Mouse (Mus musculus) heart, embryonic 15.5 days (tissue): Measurements from ENCODE around the gene Ces2f. TPM values are rescaled to one million over a fixed set of nuclear protein-coding genes. Genes with fewer than 3 reads are reported as not detected.

Experiments used
- ATAC-seq: fragments of 200-750 bp; cut with Nextera tagmentation; replicated peaks from 2 replicates; pipeline ENCODE4 v1.8.0; 2017; ENCODE audit warnings: low read depth, moderate TSS enrichment; ENCODE audit not compliant: insufficient number of reproducible peaks, insufficient read depth, low FRiP score
- H3K27ac ChIP-seq: fragments of 300-500 bp; sonication (generic); 2 replicates; pipeline ENCODE4 v1.5.1; 2015; ENCODE audit warnings: mild to moderate bottlenecking, inconsistent platforms
- H3K27me3 ChIP-seq: fragments of 300-500 bp; sonication (generic); 2 replicates; pipeline ENCODE4 v1.6.1; 2015; ENCODE audit warnings: inconsistent platforms
- H3K36me3 ChIP-seq: fragments of 300-500 bp; sonication (generic); 2 replicates; pipeline ENCODE4 v1.6.1; 2015; ENCODE audit warnings: mild to moderate bottlenecking, inconsistent platforms
- H3K4me1 ChIP-seq: fragments of 300-500 bp; sonication (generic); replicated peaks from 2 replicates; pipeline ENCODE4 v1.6.1; 2015; ENCODE audit warnings: inconsistent platforms
- H3K4me2 ChIP-seq: fragments of 300-500 bp; sonication (generic); 2 replicates; pipeline ENCODE4 v1.6.1; 2015; ENCODE audit warnings: inconsistent platforms, mild to moderate bottlenecking, moderate library complexity
- H3K4me3 ChIP-seq: fragments of 300-500 bp; sonication (generic); 2 replicates; pipeline ENCODE4 v1.5.1; 2015; ENCODE audit warnings: mild to moderate bottlenecking, inconsistent platforms
- H3K9ac ChIP-seq: fragments of 300-500 bp; sonication (generic); 2 replicates; pipeline ENCODE4 v1.6.1; 2015; ENCODE audit warnings: mild to moderate bottlenecking, inconsistent platforms
- H3K9me3 ChIP-seq: fragments of 300-500 bp; sonication (generic); replicated peaks from 2 replicates; pipeline ENCODE4 v1.6.1; 2016; ENCODE audit warnings: inconsistent platforms
- WGBS: fragments of 180-500 bp; shearing (Covaris S2); methylation state at CpG from one replicate; pipeline ENCODE4 v1.1.7; 2015; ENCODE audit warnings: mixed read lengths; 5-methylcytosine and 5-hydroxymethylcytosine counted together
- polyA plus RNA-seq: library from polyadenylated mRNA; unstranded; fragments of >200 nt; fragmentation: Nextera tagmentation; extraction: Ambion mirVana; gene quantifications from 2 replicates; pipeline ENCODE4 v1.2.1, GENCODE M21; 2015

Ces2f gene
- polyA plus RNA-seq, 1 experiment from 2014 or later = not detected

GRCm38 (mm10) chr8:104963375-104963894, 16.3 kb downstream of the Ces2f start:
- ATAC-seq = no peak
- WGBS = 71% methylated on average over 4 of the region's 4 CpGs
- Histone ChIP-seq H3K4me1 (no peaks in the 10 kb centered on the region), H3K9me3 (no peaks in the 10 kb centered on the region), H3K4me3 (no peak overlapping the region), H3K36me3 (no peaks in the 10 kb centered on the region), H3K4me2 (no peak overlapping the region), H3K27me3 (no peaks in the 10 kb centered on the region), H3K9ac (no peak overlapping the region), H3K27ac (no peak overlapping the region)

DNA sequence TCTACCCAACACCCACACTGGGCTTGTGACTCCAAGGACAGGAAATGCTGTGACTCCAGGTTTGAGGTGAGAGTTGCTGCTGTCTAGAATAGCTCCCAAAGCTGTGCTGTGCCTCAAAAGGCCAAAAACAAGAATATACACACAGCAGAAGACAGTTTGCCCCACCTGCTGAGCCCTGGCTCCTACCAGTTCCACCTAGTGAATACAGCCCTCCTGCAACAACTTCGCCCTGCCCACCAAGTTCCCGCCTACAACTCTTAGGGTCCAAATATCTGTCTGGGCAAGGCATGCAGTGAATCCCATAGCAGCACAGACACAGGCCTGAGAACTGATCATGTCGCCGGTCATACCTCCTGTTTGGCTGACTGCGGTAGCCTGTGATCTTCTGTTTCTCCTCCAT, 37.0 kb downstream of the Ces2f start:
- no peaks in the 10 kb centered on the region for H3K27me3 ChIP-seq
- WGBS = 89% methylated on average over 5 of the region's 5 CpGs
- no peak overlapping the region for H3K27ac ChIP-seq
- H3K4me1 ChIP-seq = no peaks in the 10 kb centered on the region
- H3K9me3 ChIP-seq = 0 out of 2 replicates have a peak, but pooled peaks cover 3% of the 10 kb centered on the region
- ATAC-seq = no peak
- H3K9ac ChIP-seq = no peak overlapping the region
- no peak overlapping the region for H3K4me2 ChIP-seq
- H3K36me3 ChIP-seq = no peaks in the 10 kb centered on the region
- H3K4me3 ChIP-seq = no peak overlapping the region

- no peaks in the 10 kb centered on the region for H3K4me1 ChIP-seq
- no peak overlapping the region for H3K27ac ChIP-seq
- 89% methylated on average over 2 of the region's 2 CpGs for WGBS
- H3K27me3 ChIP-seq = no peaks in the 10 kb centered on the region
- no peaks in the 10 kb centered on the region for H3K36me3 ChIP-seq
- H3K4me2 ChIP-seq = no peak overlapping the region
- ATAC-seq = no peak
- no peak overlapping the region for H3K4me3 ChIP-seq
- no peak overlapping the region for H3K9ac ChIP-seq
- no peaks in the 10 kb centered on the region for H3K9me3 ChIP-seq
These were observed 37.8 kb downstream of the Ces2f start for GRCm38 (mm10) chr8:104984942-104985341.

- no peak for ATAC-seq
- H3K4me1 ChIP-seq = no peaks in the 10 kb centered on the region
- H3K9ac ChIP-seq = no peak overlapping the region
- H3K27ac ChIP-seq = no peak overlapping the region
- no peaks in the 10 kb centered on the region for H3K36me3 ChIP-seq
- 71% methylated on average over 6 of the region's 6 CpGs for WGBS
- H3K27me3 ChIP-seq = no peaks in the 10 kb centered on the region
- H3K4me3 ChIP-seq = no peak overlapping the region
- H3K4me2 ChIP-seq = no peak overlapping the region
- H3K9me3 ChIP-seq = no peaks in the 10 kb centered on the region
These were observed 51.0 kb downstream of the Ces2f start for GRCm38 (mm10) chr8:104998191-104998590.

GRCm38 (mm10) chr8:104999183-104999582, 52.0 kb downstream of the Ces2f start:
- Histone ChIP-seq H3K27ac (no peak overlapping the region), H3K4me2 (no peak overlapping the region), H3K4me1 (no peaks in the 10 kb centered on the region), H3K36me3 (no peaks in the 10 kb centered on the region), H3K4me3 (no peak overlapping the region), H3K9me3 (no peaks in the 10 kb centered on the region), H3K9ac (no peak overlapping the region), H3K27me3 (no peaks in the 10 kb centered on the region)
- 76% methylated on average over 6 of the region's 6 CpGs for WGBS
- ATAC-seq = no peak

DNA sequence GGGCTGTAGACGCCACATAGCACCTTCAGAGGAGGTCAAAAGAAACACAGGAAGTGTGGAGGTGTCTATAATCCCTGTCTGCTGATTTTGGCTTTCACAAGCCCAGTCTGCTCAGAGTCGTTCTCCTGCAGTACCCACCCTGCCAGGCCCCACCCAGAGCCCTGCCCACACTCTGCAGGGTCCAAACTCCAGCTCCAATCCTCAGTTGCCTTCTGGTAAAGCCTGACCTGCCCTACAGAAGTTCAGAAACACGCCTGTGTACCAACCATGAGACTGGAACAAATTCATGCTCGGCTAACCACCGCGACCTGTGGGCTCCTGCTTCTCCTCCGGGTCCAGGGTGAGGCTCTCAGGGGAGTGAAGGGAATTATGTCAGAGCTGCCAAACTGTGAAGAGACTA, 53.4 kb downstream of the Ces2f start, which contains the start of gene Ces2h:
Ces2h (plus strand) TSS at position 268 of the 400 bp plus-strand sequence.
- no peak for ATAC-seq
- no peaks in the 10 kb centered on the region for H3K4me1 ChIP-seq
- H3K4me2 ChIP-seq = no peak within 1 kb of the TSS
- no peaks in the 10 kb centered on the region for H3K27me3 ChIP-seq
- no peak within 1 kb of the TSS for H3K27ac ChIP-seq
- H3K36me3 ChIP-seq = no peaks in the 10 kb centered on the region
- WGBS = 79% methylated on average over 7 of the region's 7 CpGs
- H3K9ac ChIP-seq = no peak within 1 kb of the TSS
- no peak within 1 kb of the TSS for H3K4me3 ChIP-seq
- no peaks in the 10 kb centered on the region for H3K9me3 ChIP-seq

Other genes starting within 250 kb of the Ces2f start
- not detected in 2 replicates for gene Ces2a, start 213.4 kb upstream of the Ces2f start, polyA plus RNA-seq
- gene Ces2b, start 115.8 kb upstream of the Ces2f start, polyA plus RNA-seq = 0.06 and 0.11 TPM in 2 replicates
- gene Ces2c, start 100.3 kb upstream of the Ces2f start, polyA plus RNA-seq = not detected in 2 replicates
- 0.08 and 0.18 TPM in 2 replicates for gene Ces2e, start 21.1 kb upstream of the Ces2f start, polyA plus RNA-seq
- 3.3 and 4.5 TPM in 2 replicates for gene Ces2g, start 14.4 kb downstream of the Ces2f start, polyA plus RNA-seq
- gene Ces2h, start 53.5 kb downstream of the Ces2f start, polyA plus RNA-seq = not detected in 2 replicates
- gene Ces3a, start 101.2 kb downstream of the Ces2f start, polyA plus RNA-seq = not detected in 2 replicates
- gene Ces3b, start 136.4 kb downstream of the Ces2f start, polyA plus RNA-seq = 0.22 and 0.23 TPM in 2 replicates
- not detected in 2 replicates for gene Ces4a, start 184.4 kb downstream of the Ces2f start, polyA plus RNA-seq
- 39.2 and 40.1 TPM in 2 replicates for gene Cbfb, start 223.3 kb downstream of the Ces2f start, polyA plus RNA-seq